Mouse (Mus musculus): ENCODE results near the gene Tob2. TPM values are rescaled to one million over a fixed set of nuclear protein-coding genes. Genes with fewer than 3 reads are reported as not detected.

Gene Tob2
- polyA plus RNA-seq, 1 experiment from 2014 or later, result 19.4 TPM

- no peak overlapping the region for H3K27ac ChIP-seq (ENCODE audit: low read length)
- H3K4me1 ChIP-seq (replicated peaks; ENCODE audit: control insufficient read depth, insufficient read depth, low read length), result no peaks in the 10 kb centered on the region
- ATAC-seq, result no peak
- 97% methylated on average over 7 of the region's 7 CpGs for WGBS
- H3K9ac ChIP-seq (replicated peaks; ENCODE audit: low read depth, low read length), result no peak overlapping the region
- H3K9me3 ChIP-seq (ENCODE audit: control insufficient read depth, low read length), result no peaks in the 10 kb centered on the region
- H3K4me3 ChIP-seq (replicated peaks; ENCODE audit: low read length), result no peak overlapping the region
- peaks cover 13% of the 10 kb centered on the region for H3K36me3 ChIP-seq (ENCODE audit: control insufficient read depth, insufficient read depth)
- H3K4me2 ChIP-seq (ENCODE audit: low read length), result no peak overlapping the region
- no peaks in the 10 kb centered on the region for H3K27me3 ChIP-seq (replicated peaks; ENCODE audit: control insufficient read depth, insufficient read depth, low read length)
These were observed 32.7 kb upstream of the Tob2 start for GRCm38 (mm10) chr15:81891140-81891802.

GRCm38 (mm10) chr15:81889175-81889574 lies 30.6 kb upstream of the Tob2 start:
- peaks cover 13% of the 10 kb centered on the region for H3K36me3 ChIP-seq (ENCODE audit: control insufficient read depth, insufficient read depth)
- H3K4me3 ChIP-seq (replicated peaks; ENCODE audit: low read length), result no peak overlapping the region
- no peak overlapping the region for H3K9ac ChIP-seq (replicated peaks; ENCODE audit: low read depth, low read length)
- 95% methylated on average over 7 of the region's 7 CpGs for WGBS
- no peak overlapping the region for H3K4me2 ChIP-seq (ENCODE audit: low read length)
- H3K9me3 ChIP-seq (ENCODE audit: control insufficient read depth, low read length), result no peaks in the 10 kb centered on the region
- ATAC-seq, result no peak
- no peak overlapping the region for H3K27ac ChIP-seq (ENCODE audit: low read length)
- no peaks in the 10 kb centered on the region for H3K4me1 ChIP-seq (replicated peaks; ENCODE audit: control insufficient read depth, insufficient read depth, low read length)
- H3K27me3 ChIP-seq (replicated peaks; ENCODE audit: control insufficient read depth, insufficient read depth, low read length), result no peaks in the 10 kb centered on the region

GRCm38 (mm10) chr15:81886795-81887550 lies 28.4 kb upstream of the Tob2 start:
- Histone ChIP-seq H3K4me3 (replicated peaks; ENCODE audit: low read length) (no peak overlapping the region), H3K4me1 (replicated peaks; ENCODE audit: control insufficient read depth, insufficient read depth, low read length) (no peaks in the 10 kb centered on the region), H3K27me3 (replicated peaks; ENCODE audit: control insufficient read depth, insufficient read depth, low read length) (no peaks in the 10 kb centered on the region), H3K36me3 (ENCODE audit: control insufficient read depth, insufficient read depth) (peaks cover 5% of the 10 kb centered on the region), H3K9ac (replicated peaks; ENCODE audit: low read depth, low read length) (no peak overlapping the region), H3K4me2 (ENCODE audit: low read length) (no peak overlapping the region), H3K9me3 (ENCODE audit: control insufficient read depth, low read length) (no peaks in the 10 kb centered on the region), H3K27ac (ENCODE audit: low read length) (no peak overlapping the region)
- ATAC-seq, result no peak
- 94% methylated on average over 6 of the region's 6 CpGs for WGBS

- ATAC-seq, result no peak
- Histone ChIP-seq H3K27ac (ENCODE audit: low read length) (no peak overlapping the region), H3K9me3 (ENCODE audit: control insufficient read depth, low read length) (no peaks in the 10 kb centered on the region), H3K27me3 (replicated peaks; ENCODE audit: control insufficient read depth, insufficient read depth, low read length) (no peaks in the 10 kb centered on the region), H3K36me3 (ENCODE audit: control insufficient read depth, insufficient read depth) (peaks cover 5% of the 10 kb centered on the region; the same call in 1 of the 2 replicates), H3K4me2 (ENCODE audit: low read length) (no peak overlapping the region), H3K9ac (replicated peaks; ENCODE audit: low read depth, low read length) (no peak overlapping the region), H3K4me3 (replicated peaks; ENCODE audit: low read length) (no peak overlapping the region), H3K4me1 (replicated peaks; ENCODE audit: control insufficient read depth, insufficient read depth, low read length) (peaks cover 5% of the 10 kb centered on the region)
- 67% methylated on average over 3 of the region's 3 CpGs for WGBS
These were observed 26.9 kb upstream of the Tob2 start for GRCm38 (mm10) chr15:81885418-81885934.

GRCm38 (mm10) chr15:81882348-81882747 lies 23.8 kb upstream of the Tob2 start:
- H3K27me3 ChIP-seq (replicated peaks; ENCODE audit: control insufficient read depth, insufficient read depth, low read length), result no peaks in the 10 kb centered on the region
- no peaks in the 10 kb centered on the region for H3K9me3 ChIP-seq (ENCODE audit: control insufficient read depth, low read length)
- WGBS, result 92% methylated on average over 3 of the region's 3 CpGs
- no peak overlapping the region for H3K27ac ChIP-seq (ENCODE audit: low read length)
- no peak overlapping the region for H3K4me2 ChIP-seq (ENCODE audit: low read length)
- no peak for ATAC-seq
- H3K9ac ChIP-seq (replicated peaks; ENCODE audit: low read depth, low read length), result no peak overlapping the region
- peaks cover 22% of the 10 kb centered on the region for H3K4me1 ChIP-seq (replicated peaks; ENCODE audit: control insufficient read depth, insufficient read depth, low read length)
- H3K4me3 ChIP-seq (replicated peaks; ENCODE audit: low read length), result no peak overlapping the region
- H3K36me3 ChIP-seq (ENCODE audit: control insufficient read depth, insufficient read depth), result no peaks in the 10 kb centered on the region

GRCm38 (mm10) chr15:81879531-81880401 lies 21.2 kb upstream of the Tob2 start:
- peak; percentile 93 for ATAC-seq
- Histone ChIP-seq H3K4me2 (ENCODE audit: low read length) (peak overlapping the region; percentile 33), H3K27ac (ENCODE audit: low read length) (peak overlapping the region; percentile 94), H3K36me3 (ENCODE audit: control insufficient read depth, insufficient read depth) (no peaks in the 10 kb centered on the region), H3K4me3 (replicated peaks; ENCODE audit: low read length) (0 out of 2 replicates have a peak overlapping the region, but pooled peaks have one; percentile 3), H3K4me1 (replicated peaks; ENCODE audit: control insufficient read depth, insufficient read depth, low read length) (peaks cover 22% of the 10 kb centered on the region), H3K27me3 (replicated peaks; ENCODE audit: control insufficient read depth, insufficient read depth, low read length) (no peaks in the 10 kb centered on the region), H3K9me3 (ENCODE audit: control insufficient read depth, low read length) (no peaks in the 10 kb centered on the region), H3K9ac (replicated peaks; ENCODE audit: low read depth, low read length) (peak overlapping the region; percentile 47)
- WGBS, result 14% methylated on average over 5 of the region's 5 CpGs

GRCm38 (mm10) chr15:81872262-81873136 lies 13.9 kb upstream of the Tob2 start, which contains the start of gene Aco2:
Aco2 (plus strand) TSS chr15:81872309.
- under 1% methylated on average over 53 of the region's 53 CpGs for WGBS
- Histone ChIP-seq H3K36me3 (ENCODE audit: control insufficient read depth, insufficient read depth) (peaks cover 16% of the 10 kb centered on the region; the same call in 1 of the 2 replicates), H3K27me3 (replicated peaks; ENCODE audit: control insufficient read depth, insufficient read depth, low read length) (no peaks in the 10 kb centered on the region), H3K9ac (replicated peaks; ENCODE audit: low read depth, low read length) (peak within 1 kb of the TSS; percentile 88), H3K27ac (ENCODE audit: low read length) (peak within 1 kb of the TSS; percentile 100), H3K9me3 (ENCODE audit: control insufficient read depth, low read length) (no peaks in the 10 kb centered on the region), H3K4me2 (ENCODE audit: low read length) (peak within 1 kb of the TSS; percentile 74), H3K4me3 (replicated peaks; ENCODE audit: low read length) (peak within 1 kb of the TSS; percentile 93), H3K4me1 (replicated peaks; ENCODE audit: control insufficient read depth, insufficient read depth, low read length) (peaks cover 19% of the 10 kb centered on the region)
- peak; percentile 86 for ATAC-seq

GRCm38 (mm10) chr15:81871604-81872261 lies 13.1 kb upstream of the Tob2 start, which contains the start of gene Phf5a:
Phf5a (minus strand) TSS chr15:81871911.
- peaks cover 19% of the 10 kb centered on the region for H3K4me1 ChIP-seq (replicated peaks; ENCODE audit: control insufficient read depth, insufficient read depth, low read length)
- H3K27ac ChIP-seq (ENCODE audit: low read length), result peak within 1 kb of the TSS; percentile 100
- peak within 1 kb of the TSS; percentile 93 for H3K4me3 ChIP-seq (replicated peaks; ENCODE audit: low read length)
- WGBS, result under 1% methylated on average over 30 of the region's 30 CpGs
- peak; percentile 90 for ATAC-seq
- peaks cover 23% of the 10 kb centered on the region for H3K36me3 ChIP-seq (ENCODE audit: control insufficient read depth, insufficient read depth)
- H3K4me2 ChIP-seq (ENCODE audit: low read length), result peak within 1 kb of the TSS; percentile 74
- no peaks in the 10 kb centered on the region for H3K9me3 ChIP-seq (ENCODE audit: control insufficient read depth, low read length)
- no peaks in the 10 kb centered on the region for H3K27me3 ChIP-seq (replicated peaks; ENCODE audit: control insufficient read depth, insufficient read depth, low read length)
- peak within 1 kb of the TSS; percentile 88 for H3K9ac ChIP-seq (replicated peaks; ENCODE audit: low read depth, low read length)

Measured in forebrain, embryonic 16.5 days (tissue).